Mouse (Mus musculus): ENCODE results near the gene Smad5. TPM values are rescaled to one million over a fixed set of nuclear protein-coding genes. Genes with fewer than 3 reads are reported as not detected.

Gene Smad5
- polyA plus RNA-seq, 1 experiment from 2014 or later = 34.8 TPM

- WGBS = 52% methylated on average over 6 of the region's 6 CpGs
- H3K27me3 ChIP-seq (ENCODE audit: control insufficient read depth, insufficient read depth, low read depth, low read length) = no peaks in the 10 kb centered on the region
- H3K9ac ChIP-seq (ENCODE audit: low read length) = no peak overlapping the region
- H3K27ac ChIP-seq (ENCODE audit: low read length) = no peak overlapping the region
- no peak overlapping the region for H3K4me2 ChIP-seq (ENCODE audit: low read depth, low read length)
- no peaks in the 10 kb centered on the region for H3K9me3 ChIP-seq (ENCODE audit: control insufficient read depth, low read length)
- H3K4me3 ChIP-seq (ENCODE audit: low read length) = no peak overlapping the region
- H3K4me1 ChIP-seq (replicated peaks; ENCODE audit: control insufficient read depth, insufficient read depth, low read length) = peaks cover 19% of the 10 kb centered on the region
- H3K36me3 ChIP-seq (ENCODE audit: control insufficient read depth, insufficient read depth, low read length) = peaks cover 16% of the 10 kb centered on the region
- peak; percentile 49; the same call in 1 of the 2 replicates for ATAC-seq (ENCODE audit: low read depth)
These were observed 39.6 kb downstream of the Smad5 start for GRCm38 (mm10) chr13:56742325-56742901.

- Histone ChIP-seq H3K4me1 (replicated peaks; ENCODE audit: control insufficient read depth, insufficient read depth, low read length) (peaks cover 31% of the 10 kb centered on the region), H3K36me3 (ENCODE audit: control insufficient read depth, insufficient read depth, low read length) (no peaks in the 10 kb centered on the region), H3K9ac (ENCODE audit: low read length) (no peak overlapping the region), H3K4me2 (ENCODE audit: low read depth, low read length) (peak overlapping the region; percentile 49), H3K4me3 (ENCODE audit: low read length) (no peak overlapping the region), H3K27me3 (ENCODE audit: control insufficient read depth, insufficient read depth, low read depth, low read length) (no peaks in the 10 kb centered on the region; the same call in 1 of the 2 replicates), H3K27ac (ENCODE audit: low read length) (peak overlapping the region; percentile 91), H3K9me3 (ENCODE audit: control insufficient read depth, low read length) (no peaks in the 10 kb centered on the region)
- peak; percentile 17; the same call in 1 of the 2 replicates for ATAC-seq (ENCODE audit: low read depth)
- WGBS = 40% methylated on average over 10 of the region's 10 CpGs
These were observed 44.1 kb downstream of the Smad5 start for GRCm38 (mm10) chr13:56746739-56747532.

GRCm38 (mm10) chr13:56747554-56747953 is 44.7 kb downstream of the Smad5 start:
- Histone ChIP-seq H3K9ac (ENCODE audit: low read length) (peak overlapping the region; percentile 36; the same call in 1 of the 2 replicates), H3K36me3 (ENCODE audit: control insufficient read depth, insufficient read depth, low read length) (no peaks in the 10 kb centered on the region), H3K27ac (ENCODE audit: low read length) (peak overlapping the region; percentile 91), H3K27me3 (ENCODE audit: control insufficient read depth, insufficient read depth, low read depth, low read length) (peaks cover 6% of the 10 kb centered on the region), H3K9me3 (ENCODE audit: control insufficient read depth, low read length) (no peaks in the 10 kb centered on the region), H3K4me2 (ENCODE audit: low read depth, low read length) (peak overlapping the region; percentile 49), H3K4me3 (ENCODE audit: low read length) (peak overlapping the region; percentile 30), H3K4me1 (replicated peaks; ENCODE audit: control insufficient read depth, insufficient read depth, low read length) (peaks cover 31% of the 10 kb centered on the region)
- peak; percentile 63 for ATAC-seq (ENCODE audit: low read depth)
- WGBS = 33% methylated on average over 8 of the region's 8 CpGs

GRCm38 (mm10) chr13:56749377-56749776 is 46.6 kb downstream of the Smad5 start:
- WGBS = 58% methylated on average over 7 of the region's 7 CpGs
- Histone ChIP-seq H3K4me1 (replicated peaks; ENCODE audit: control insufficient read depth, insufficient read depth, low read length) (peaks cover 41% of the 10 kb centered on the region), H3K27ac (ENCODE audit: low read length) (no peak overlapping the region), H3K4me3 (ENCODE audit: low read length) (no peak overlapping the region; the same call in 1 of the 2 replicates), H3K4me2 (ENCODE audit: low read depth, low read length) (peak overlapping the region; percentile 49; the same call in 1 of the 2 replicates), H3K36me3 (ENCODE audit: control insufficient read depth, insufficient read depth, low read length) (no peaks in the 10 kb centered on the region), H3K9me3 (ENCODE audit: control insufficient read depth, low read length) (no peaks in the 10 kb centered on the region), H3K27me3 (ENCODE audit: control insufficient read depth, insufficient read depth, low read depth, low read length) (peaks cover 23% of the 10 kb centered on the region), H3K9ac (ENCODE audit: low read length) (peak overlapping the region; percentile 8; the same call in 1 of the 2 replicates)
- no peak for ATAC-seq (ENCODE audit: low read depth)

GRCm38 (mm10) chr13:56751774-56752173 is 49.0 kb downstream of the Smad5 start:
- Histone ChIP-seq H3K36me3 (ENCODE audit: control insufficient read depth, insufficient read depth, low read length) (no peaks in the 10 kb centered on the region), H3K27me3 (ENCODE audit: control insufficient read depth, insufficient read depth, low read depth, low read length) (peaks cover 23% of the 10 kb centered on the region), H3K9ac (ENCODE audit: low read length) (peak overlapping the region; percentile 69; the same call in 1 of the 2 replicates), H3K4me2 (ENCODE audit: low read depth, low read length) (peak overlapping the region; percentile 94; the same call in 1 of the 2 replicates), H3K4me1 (replicated peaks; ENCODE audit: control insufficient read depth, insufficient read depth, low read length) (peaks cover 41% of the 10 kb centered on the region), H3K27ac (ENCODE audit: low read length) (no peak overlapping the region; the same call in 1 of the 2 replicates), H3K9me3 (ENCODE audit: control insufficient read depth, low read length) (no peaks in the 10 kb centered on the region), H3K4me3 (ENCODE audit: low read length) (peak overlapping the region; percentile 52; the same call in 1 of the 2 replicates)
- 48% methylated on average over 5 of the region's 5 CpGs for WGBS
- no peak for ATAC-seq (ENCODE audit: low read depth)

DNA sequence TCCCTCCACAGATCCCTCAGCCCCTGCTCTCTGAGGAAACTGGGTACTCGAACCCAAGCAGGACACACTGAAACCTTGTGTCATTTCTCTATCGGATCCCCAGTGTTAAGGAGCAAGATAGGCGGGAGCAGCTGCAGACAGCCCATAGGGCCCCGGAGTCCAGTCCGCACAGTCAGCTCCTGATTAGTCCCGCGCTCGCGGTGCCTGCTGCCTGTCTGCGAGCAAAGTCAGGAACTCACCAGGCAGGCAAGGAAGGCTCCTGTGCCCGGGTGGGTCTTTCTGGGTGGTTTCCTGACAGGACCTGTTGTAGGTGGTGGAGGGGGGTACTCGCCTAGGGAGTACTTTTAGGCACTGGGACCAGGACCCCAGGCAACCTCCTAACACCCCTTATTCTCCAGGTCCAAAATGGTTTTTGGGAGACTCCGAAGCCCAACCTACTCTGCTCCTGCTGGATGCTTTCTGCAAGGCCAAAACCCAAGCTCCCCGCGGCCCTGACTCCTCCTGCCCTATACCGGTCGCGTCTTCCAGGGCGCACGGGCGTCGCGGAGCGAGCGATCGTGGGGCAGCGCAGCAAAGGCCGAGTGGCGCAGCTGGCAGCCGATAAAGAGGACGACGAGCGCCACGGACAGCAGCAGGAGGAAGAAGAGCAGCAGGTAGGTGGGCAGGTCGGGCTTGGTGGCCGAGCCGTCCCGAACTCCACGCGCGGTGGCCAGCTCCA is 49.8 kb downstream of the Smad5 start:
- Histone ChIP-seq H3K36me3 (ENCODE audit: control insufficient read depth, insufficient read depth, low read length) (no peaks in the 10 kb centered on the region), H3K4me2 (ENCODE audit: low read depth, low read length) (peak overlapping the region; percentile 94), H3K9ac (ENCODE audit: low read length) (peak overlapping the region; percentile 69), H3K4me3 (ENCODE audit: low read length) (peak overlapping the region; percentile 52), H3K9me3 (ENCODE audit: control insufficient read depth, low read length) (no peaks in the 10 kb centered on the region), H3K4me1 (replicated peaks; ENCODE audit: control insufficient read depth, insufficient read depth, low read length) (peaks cover 40% of the 10 kb centered on the region), H3K27me3 (ENCODE audit: control insufficient read depth, insufficient read depth, low read depth, low read length) (peaks cover 23% of the 10 kb centered on the region), H3K27ac (ENCODE audit: low read length) (no peak overlapping the region; the same call in 1 of the 2 replicates)
- WGBS = 2% methylated on average over 40 of the region's 41 CpGs
- no peak for ATAC-seq (ENCODE audit: low read depth)

GRCm38 (mm10) chr13:56753192-56753951 is 50.6 kb downstream of the Smad5 start, which contains the start of gene Gm45623:
TSS of gene Gm45623 (minus strand) at chr13:56753827.
- Histone ChIP-seq H3K4me3 (ENCODE audit: low read length) (peak within 1 kb of the TSS; percentile 52), H3K27me3 (ENCODE audit: control insufficient read depth, insufficient read depth, low read depth, low read length) (peaks cover 23% of the 10 kb centered on the region), H3K4me2 (ENCODE audit: low read depth, low read length) (peak within 1 kb of the TSS; percentile 94), H3K27ac (ENCODE audit: low read length) (no peak within 1 kb of the TSS), H3K4me1 (replicated peaks; ENCODE audit: control insufficient read depth, insufficient read depth, low read length) (peaks cover 40% of the 10 kb centered on the region), H3K9ac (ENCODE audit: low read length) (peak within 1 kb of the TSS; percentile 69), H3K36me3 (ENCODE audit: control insufficient read depth, insufficient read depth, low read length) (no peaks in the 10 kb centered on the region), H3K9me3 (ENCODE audit: control insufficient read depth, low read length) (no peaks in the 10 kb centered on the region)
- 0 out of 2 replicates have a peak, but pooled peaks have one; percentile 13 for ATAC-seq (ENCODE audit: low read depth)
- 1% methylated on average over 61 of the region's 71 CpGs for WGBS

- Histone ChIP-seq H3K9ac (ENCODE audit: low read length) (no peak overlapping the region), H3K9me3 (ENCODE audit: control insufficient read depth, low read length) (no peaks in the 10 kb centered on the region), H3K27ac (ENCODE audit: low read length) (peak overlapping the region; percentile 43), H3K27me3 (ENCODE audit: control insufficient read depth, insufficient read depth, low read depth, low read length) (peaks cover 23% of the 10 kb centered on the region), H3K4me1 (replicated peaks; ENCODE audit: control insufficient read depth, insufficient read depth, low read length) (peaks cover 38% of the 10 kb centered on the region), H3K4me3 (ENCODE audit: low read length) (no peak overlapping the region), H3K36me3 (ENCODE audit: control insufficient read depth, insufficient read depth, low read length) (no peaks in the 10 kb centered on the region), H3K4me2 (ENCODE audit: low read depth, low read length) (no peak overlapping the region)
- WGBS = 40% methylated on average over 6 of the region's 6 CpGs
- ATAC-seq (ENCODE audit: low read depth) = no peak
These were observed 53.1 kb downstream of the Smad5 start for GRCm38 (mm10) chr13:56755871-56756270.

All from lung, embryonic 16.5 days (tissue).